Mouse (Mus musculus) liver, postnatal 0 days (tissue): Measurements from ENCODE around the gene Neu1.

Source experiments
- CTCF ChIP-seq: sonication (generic); IDR thresholded peaks from 2 replicates; pipeline ENCODE4 v1.5.1; 2016; ENCODE audit warnings: antibody characterized with exemption, low read depth
- EP300 ChIP-seq: IDR thresholded peaks from 2 replicates; pipeline ENCODE4 v1.6.1; 2016; ENCODE audit warnings: antibody characterized with exemption, low read depth, mild to moderate bottlenecking

DNA sequence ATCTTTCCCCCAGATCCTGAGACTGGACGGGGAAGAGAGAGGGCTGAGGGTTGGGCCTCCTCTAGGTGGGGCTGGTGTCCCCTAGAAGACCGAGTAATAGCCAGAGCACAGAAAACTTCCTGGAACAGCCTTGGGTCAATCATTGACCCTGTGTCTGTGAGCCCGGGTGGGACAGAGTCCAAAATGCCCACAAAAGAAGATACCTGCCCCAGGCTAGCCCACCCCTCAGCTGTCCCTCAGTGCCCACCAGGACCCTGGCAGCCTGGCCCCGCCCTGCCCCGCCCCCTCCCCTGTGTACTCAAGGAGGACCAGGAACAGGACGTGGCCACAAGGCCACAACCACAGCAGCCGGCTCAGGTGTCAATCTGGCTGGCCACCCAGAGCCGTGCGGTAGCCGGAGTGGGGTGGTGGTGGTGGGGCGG is 15.6 kb upstream of the Neu1 start:
- TF ChIP-seq CTCF, result peak; percentile 58
- no peak for TF ChIP-seq EP300
